Mouse (Mus musculus) hindbrain, embryonic 16.5 days (tissue): ENCODE measurements around the gene Clnk. TPM values are rescaled to one million over a fixed set of nuclear protein-coding genes. Genes with fewer than 3 reads are reported as not detected.

Experiments
- ATAC-seq: fragments of 200-750 bp; cut with Nextera tagmentation; 2 replicates; pipeline ENCODE4 v1.8.0; 2017; ENCODE audit warnings: moderate TSS enrichment, moderate library complexity
- H3K27ac ChIP-seq: fragments of 300-500 bp; sonication (generic); 2 replicates; pipeline ENCODE4 v1.5.1; 2014; ENCODE audit warnings: low read depth, mild to moderate bottlenecking, control low read depth, low read length, moderate library complexity
- H3K27me3 ChIP-seq: fragments of 300-500 bp; sonication (generic); replicated peaks from 2 replicates; pipeline ENCODE4 v1.6.1; 2014; ENCODE audit warnings: low read length; ENCODE audit not compliant: control insufficient read depth, insufficient read depth
- H3K36me3 ChIP-seq: fragments of 300-500 bp; sonication (generic); 2 replicates; pipeline ENCODE4 v1.6.1; 2014; ENCODE audit warnings: mild to moderate bottlenecking, low read length, moderate library complexity, mixed read lengths; ENCODE audit not compliant: control insufficient read depth, insufficient read depth
- H3K4me1 ChIP-seq: fragments of 300-500 bp; sonication (generic); 2 replicates; pipeline ENCODE4 v1.6.1; 2014; ENCODE audit warnings: low read depth, low read length; ENCODE audit not compliant: control insufficient read depth, insufficient read depth
- H3K4me2 ChIP-seq: fragments of 300-500 bp; sonication (generic); 2 replicates; pipeline ENCODE4 v1.6.1; 2014; ENCODE audit warnings: mild to moderate bottlenecking, low read length, control low read depth, moderate library complexity
- H3K4me3 ChIP-seq: fragments of 300-500 bp; sonication (generic); 2 replicates; pipeline ENCODE4 v1.5.1; 2014; ENCODE audit warnings: mild to moderate bottlenecking, low read length, control low read depth, moderate library complexity
- H3K9ac ChIP-seq: fragments of 300-500 bp; sonication (generic); 2 replicates; pipeline ENCODE4 v1.6.1; 2014; ENCODE audit warnings: low read depth, mild to moderate bottlenecking, control low read depth, low read length, moderate library complexity
- H3K9me3 ChIP-seq: fragments of 300-500 bp; sonication (generic); 2 replicates; pipeline ENCODE4 v1.6.1; 2014; ENCODE audit warnings: mild to moderate bottlenecking, low read length, moderate library complexity; ENCODE audit not compliant: control insufficient read depth
- WGBS: fragments of 180-500 bp; shearing (Covaris S2); extraction: QIAGEN DNeasy Blood & Tissue Kit; methylation state at CpG from one replicate; pipeline ENCODE4 v1.1.7; 2014; 5-methylcytosine and 5-hydroxymethylcytosine counted together
- polyA plus RNA-seq: library from polyadenylated mRNA; unstranded; fragments of >200 nt; fragmentation: Nextera tagmentation; extraction: Ambion mirVana; gene quantifications from 2 replicates; pipeline ENCODE4 v1.2.1, GENCODE M21; 2015

Clnk gene
- polyA plus RNA-seq, 1 experiment from 2014 or later: 0.20 TPM

GRCm38 (mm10) chr5:38684164-38684911 lies 192.3 kb downstream of the Clnk start, which contains the start of gene Zfp518b:
Gene Zfp518b (minus strand): TSS chr5:38684826.
- H3K4me3 ChIP-seq: peak within 1 kb of the TSS; percentile 88
- H3K4me1 ChIP-seq: peaks cover 8% of the 10 kb centered on the region
- H3K9ac ChIP-seq: peak within 1 kb of the TSS; percentile 93
- peaks cover 36% of the 10 kb centered on the region for H3K36me3 ChIP-seq
- under 1% methylated on average over 81 of the region's 89 CpGs for WGBS
- H3K4me2 ChIP-seq: peak within 1 kb of the TSS; percentile 88
- no peaks in the 10 kb centered on the region for H3K27me3 ChIP-seq
- H3K27ac ChIP-seq: peak within 1 kb of the TSS; percentile 86
- peak; percentile 93 for ATAC-seq
- peaks cover 5% of the 10 kb centered on the region for H3K9me3 ChIP-seq

- WGBS: 89% methylated on average over 5 of the region's 5 CpGs
- Histone ChIP-seq H3K4me3 (no peak overlapping the region), H3K27me3 (no peaks in the 10 kb centered on the region), H3K4me2 (no peak overlapping the region), H3K9ac (no peak overlapping the region), H3K27ac (no peak overlapping the region), H3K36me3 (no peaks in the 10 kb centered on the region), H3K4me1 (no peaks in the 10 kb centered on the region), H3K9me3 (no peaks in the 10 kb centered on the region)
- no peak for ATAC-seq
These were observed 217.8 kb downstream of the Clnk start for GRCm38 (mm10) chr5:38658836-38659235.

Other genes with a start within 250 kb of the Clnk start
- gene Zfp518b, start 192.0 kb downstream of the Clnk start, polyA plus RNA-seq: 27.6 and 28.1 TPM in 2 replicates